Mouse (Mus musculus): ENCODE results near the gene Trim67.

GRCm38 (mm10) chr8:124815870-124816269 lies 23.0 kb downstream of the Trim67 start:
- TF ChIP-seq POLR2A (IDR thresholded peaks at IDR 0.05; ENCODE audit: borderline replicate concordance, insufficient read depth, low read length) (no peak), CTCF (IDR thresholded peaks at IDR 0.05; ENCODE audit: borderline replicate concordance, insufficient read depth, low read depth, low read length) (no peak)
